Mouse (Mus musculus) forebrain, postnatal 0 days (tissue): ENCODE data around the gene Gm4778. TPM values are rescaled to one million over a fixed set of nuclear protein-coding genes. Genes with fewer than 3 reads are reported as not detected.

Source experiments
- ATAC-seq: fragments of 200-750 bp; cut with Nextera tagmentation; 2 replicates; pipeline ENCODE4 v1.8.0; 2017; ENCODE audit warnings: mild to moderate bottlenecking, moderate library complexity
- DNase-seq: peaks from one replicate; pipeline ENCODE4 v3.0.0-alpha.2; 2015
- H3K27ac ChIP-seq: fragments of 300-500 bp; sonication (generic); 2 replicates; pipeline ENCODE4 v1.5.1; 2014; ENCODE audit warnings: low read depth, mild to moderate bottlenecking, antibody characterized with exemption, low read length, moderate library complexity, mixed read lengths
- H3K27me3 ChIP-seq: fragments of 300-500 bp; sonication (generic); 2 replicates; pipeline ENCODE4 v1.6.1; 2014; ENCODE audit warnings: mild to moderate bottlenecking, low read length, mixed read lengths; ENCODE audit not compliant: insufficient read depth
- H3K36me3 ChIP-seq: fragments of 300-500 bp; sonication (generic); 2 replicates; pipeline ENCODE4 v1.6.1; 2014; ENCODE audit warnings: mild to moderate bottlenecking, moderate library complexity; ENCODE audit not compliant: insufficient read depth
- H3K4me1 ChIP-seq: fragments of 300-500 bp; sonication (generic); 2 replicates; pipeline ENCODE4 v1.6.1; 2014; ENCODE audit warnings: antibody characterized with exemption; ENCODE audit not compliant: insufficient read depth
- H3K4me2 ChIP-seq: fragments of 300-500 bp; sonication (generic); 2 replicates; pipeline ENCODE4 v1.6.1; 2014; ENCODE audit warnings: low read depth, mild to moderate bottlenecking, moderate library complexity
- H3K4me3 ChIP-seq: fragments of 300-500 bp; sonication (generic); 2 replicates; pipeline ENCODE4 v1.5.1; 2014; ENCODE audit warnings: low read depth, low read length, mixed read lengths
- H3K9ac ChIP-seq: fragments of 300-500 bp; sonication (generic); 2 replicates; pipeline ENCODE4 v1.6.1; 2014; ENCODE audit warnings: mild to moderate bottlenecking
- H3K9me3 ChIP-seq: fragments of 300-500 bp; sonication (generic); 2 replicates; pipeline ENCODE4 v1.6.1; 2016; ENCODE audit warnings: low read length
- CTCF ChIP-seq: sonication (generic); IDR thresholded peaks from 2 replicates; pipeline ENCODE4 v1.5.1; 2016; ENCODE audit warnings: antibody characterized with exemption, control low read depth, low read depth
- WGBS: fragments of 180-500 bp; shearing (Covaris S2); extraction: QIAGEN DNeasy Blood & Tissue Kit; methylation state at CpG from one replicate; pipeline ENCODE4 v1.1.7; 2014; 5-methylcytosine and 5-hydroxymethylcytosine counted together
- polyA plus RNA-seq: library from polyadenylated mRNA; unstranded; fragments of >200 nt; fragmentation: Nextera tagmentation; extraction: Ambion mirVana; gene quantifications from 2 replicates; pipeline ENCODE4 v1.2.1, GENCODE M21; 2015
- total RNA-seq: library from RNA; depleted of rRNA; stranded (reverse); fragments of >200 nt; gene quantifications from 2 replicates; pipeline ENCODE4 v1.2.3, GENCODE M21; 2014; rRNA removed

Gene Gm4778
- total and polyA plus RNA-seq, 2 experiments from 2014 or later = not detected

DNA sequence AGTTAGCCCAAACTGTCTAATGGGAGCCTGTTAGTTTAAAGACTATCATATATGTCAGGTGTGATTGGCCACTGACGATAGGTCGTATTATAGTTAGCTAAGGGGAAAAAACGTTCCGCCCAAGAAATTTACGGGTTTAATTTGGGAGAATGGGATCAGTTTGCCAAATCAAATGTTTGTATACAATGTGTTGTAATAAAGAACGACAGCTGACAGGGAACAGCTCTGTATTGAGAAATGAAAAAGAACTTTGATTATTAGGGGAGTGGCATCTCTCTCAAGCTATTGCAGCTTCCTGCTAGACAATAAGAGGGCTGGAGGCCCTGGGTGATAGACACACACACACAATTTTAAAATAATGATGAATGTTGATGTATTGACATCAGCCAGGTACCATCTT, 47.1 kb downstream of the Gm4778 start:
- no peaks in the 10 kb centered on the region for H3K36me3 ChIP-seq
- no peaks in the 10 kb centered on the region for H3K9me3 ChIP-seq
- H3K27me3 ChIP-seq = no peaks in the 10 kb centered on the region
- no peak for TF ChIP-seq CTCF
- H3K27ac ChIP-seq = no peak overlapping the region
- peak overlapping the region; percentile 49 for H3K4me2 ChIP-seq
- ATAC-seq = no peak
- peak overlapping the region; percentile 76 for H3K4me3 ChIP-seq
- 0 out of 2 replicates have a peak, but pooled peaks cover 6% of the 10 kb centered on the region for H3K4me1 ChIP-seq
- WGBS = 69% methylated on average over 6 of the region's 6 CpGs
- peak overlapping the region; percentile 80; the same call in 1 of the 2 replicates for H3K9ac ChIP-seq
- DNase-seq = no peak

DNA sequence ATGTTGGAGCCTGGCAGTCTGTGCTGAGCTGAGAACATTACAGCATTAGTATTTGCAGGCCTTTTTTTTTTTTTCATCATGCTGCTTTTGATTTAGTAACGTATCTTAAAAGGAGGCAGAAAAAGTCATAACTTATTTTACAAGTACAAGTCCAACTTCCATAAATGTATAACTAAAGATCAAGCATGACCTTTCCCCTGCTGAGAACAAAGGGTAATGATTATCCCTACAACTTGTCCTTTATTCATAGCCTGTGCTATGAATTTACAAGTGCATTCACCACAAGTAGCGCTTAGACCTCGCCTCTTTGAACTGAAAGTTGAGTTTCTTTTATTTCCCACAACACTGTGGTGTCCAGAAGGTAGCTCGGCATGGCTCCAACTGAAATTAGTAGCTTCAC, 47.5 kb downstream of the Gm4778 start:
- 74% methylated on average over 4 of the region's 4 CpGs for WGBS
- H3K27me3 ChIP-seq = no peaks in the 10 kb centered on the region
- no peak overlapping the region for H3K9ac ChIP-seq
- ATAC-seq (no peak), DNase-seq (no peak)
- H3K27ac ChIP-seq = no peak overlapping the region
- peak overlapping the region; percentile 76 for H3K4me3 ChIP-seq
- no peak for TF ChIP-seq CTCF
- H3K9me3 ChIP-seq = no peaks in the 10 kb centered on the region
- no peaks in the 10 kb centered on the region for H3K36me3 ChIP-seq
- peak overlapping the region; percentile 49 for H3K4me2 ChIP-seq
- H3K4me1 ChIP-seq = 0 out of 2 replicates have a peak, but pooled peaks cover 6% of the 10 kb centered on the region

Other genes with a start within 250 kb of the Gm4778 start
- gene Gm9125, start 209.2 kb upstream of the Gm4778 start, total RNA-seq = not detected in 2 replicates
- gene Gm9125, start 209.2 kb upstream of the Gm4778 start, polyA plus RNA-seq = not detected in 2 replicates
- not detected in 2 replicates for gene Gm10697, start 191.4 kb upstream of the Gm4778 start, total RNA-seq
- gene Gm10697, start 191.4 kb upstream of the Gm4778 start, polyA plus RNA-seq = not detected in 2 replicates
- gene Gm10696, start 85.8 kb upstream of the Gm4778 start, total RNA-seq = not detected in 2 replicates
- not detected in 2 replicates for gene Gm10696, start 85.8 kb upstream of the Gm4778 start, polyA plus RNA-seq
- gene Gm5286, start 67.3 kb upstream of the Gm4778 start, total RNA-seq = 0.14 TPM in 1 of 2 replicates, not detected in the other
- gene Gm5286, start 67.3 kb upstream of the Gm4778 start, polyA plus RNA-seq = not detected in 2 replicates
- 34.3 and 37.7 TPM in 2 replicates for gene Them4, start 46.1 kb downstream of the Gm4778 start, total RNA-seq
- 52.6 and 59.3 TPM in 2 replicates for gene Them4, start 46.1 kb downstream of the Gm4778 start, polyA plus RNA-seq
- gene Them5, start 78.1 kb downstream of the Gm4778 start, total RNA-seq = not detected in 2 replicates
- gene Them5, start 78.1 kb downstream of the Gm4778 start, polyA plus RNA-seq = 0.11 TPM in 1 of 2 replicates, not detected in the other
- gene C2cd4d, start 98.4 kb downstream of the Gm4778 start, total RNA-seq = 0.62 and 3.0 TPM in 2 replicates
- gene C2cd4d, start 98.4 kb downstream of the Gm4778 start, polyA plus RNA-seq = 1.7 TPM in 2 replicates
- gene Rorc, start 108.8 kb downstream of the Gm4778 start, total RNA-seq = 0.29 and 0.46 TPM in 2 replicates
- 0.25 and 0.27 TPM in 2 replicates for gene Rorc, start 108.8 kb downstream of the Gm4778 start, polyA plus RNA-seq
- gene Lingo4, start 134.5 kb downstream of the Gm4778 start, total RNA-seq = 1.0 TPM in 2 replicates
- 0.43 and 1.2 TPM in 2 replicates for gene Lingo4, start 134.5 kb downstream of the Gm4778 start, polyA plus RNA-seq
- gene Tdrkh, start 149.2 kb downstream of the Gm4778 start, total RNA-seq = 9.8 and 13.6 TPM in 2 replicates
- gene Tdrkh, start 149.2 kb downstream of the Gm4778 start, polyA plus RNA-seq = 43.8 and 49.2 TPM in 2 replicates
- 66.4 and 71.6 TPM in 2 replicates for gene Mrpl9, start 179.3 kb downstream of the Gm4778 start, total RNA-seq
- 51.9 and 56.7 TPM in 2 replicates for gene Mrpl9, start 179.3 kb downstream of the Gm4778 start, polyA plus RNA-seq
- gene Oaz3, start 179.9 kb downstream of the Gm4778 start, total RNA-seq = not detected in 2 replicates
- gene Oaz3, start 179.9 kb downstream of the Gm4778 start, polyA plus RNA-seq = 0.34 and 0.85 TPM in 2 replicates
- 223 and 278 TPM in 2 replicates for gene Celf3, start 214.3 kb downstream of the Gm4778 start, total RNA-seq
- gene Celf3, start 214.3 kb downstream of the Gm4778 start, polyA plus RNA-seq = 247 and 295 TPM in 2 replicates
- gene Riiad1, start 216.3 kb downstream of the Gm4778 start, total RNA-seq = 7.3 and 14.2 TPM in 2 replicates
- gene Riiad1, start 216.3 kb downstream of the Gm4778 start, polyA plus RNA-seq = 24.7 and 27.1 TPM in 2 replicates